Comparison of ENCODE assay signal across 12 mouse cellular contexts in genomic region chr11:51459569-51460043, GRCm38 (mm10).
DNase-seq lines count a peak whose midpoint lies in the region; ATAC-seq and TF ChIP-seq lines count a peak whose summit lies in the region.
"Had no signal": no experiment of that assay in that cellular context is flagged by ENCODE, and none has a peak within 500 bp of the region (broad histone marks: within the 10 kb centered on the region; RNA-seq: fewer than 3 reads in every experiment).

No protein-coding gene starts in this region.

- no peak overlapping the region for H3K4me3 ChIP-seq in heart, embryonic 14.5 days (ENCODE audit: control insufficient read depth in 1 of 2, insufficient read depth in 1 of 2, low read depth in 1 of 2, low read length in 2 of 2)
- H3K4me3 ChIP-seq in embryonic facial prominence, embryonic 12.5 days: no peak overlapping the region
- H3K4me3 ChIP-seq in hindbrain, postnatal 0 days (ENCODE audit: low read length): no peak overlapping the region

- peaks cover 86% of the 10 kb centered on the region for H3K27me3 ChIP-seq in heart, embryonic 14.5 days (ENCODE audit: control insufficient read depth, insufficient read depth, low read length)
- H3K27me3 ChIP-seq in embryonic facial prominence, embryonic 12.5 days: no peaks in the 10 kb centered on the region
- H3K27me3 ChIP-seq in hindbrain, postnatal 0 days (ENCODE audit: insufficient read depth, low read length): no peaks in the 10 kb centered on the region

- no peak for DNase-seq in heart, adult 9 months (ENCODE audit: low spot score in 2 of 2)
- peak; percentile 78 for DNase-seq in hindbrain, postnatal 0 days (ENCODE audit: low spot score)
- peak; percentile 52 for DNase-seq in neural tube, embryonic 10.5 days (ENCODE audit: extremely low spot score, low spot score)
- no peak for DNase-seq in urinary bladder, postnatal 25 days (ENCODE audit: low spot score)
- DNase-seq in spleen, postnatal 10 days (ENCODE audit: low spot score in 2 of 2): no peak
- no peak for DNase-seq in heart, adult 11 months
- DNase-seq: cerebellum, adult 8-10 months; gastrocnemius, postnatal 14 days; right cerebral cortex, postnatal 14 days had no signal

- 0 out of 2 replicates have a peak, but pooled peaks cover 4% of the 10 kb centered on the region for H3K9me3 ChIP-seq in heart, embryonic 14.5 days (ENCODE audit: control insufficient read depth, low read length)
- no peaks in the 10 kb centered on the region for H3K9me3 ChIP-seq in embryonic facial prominence, embryonic 12.5 days
- no peaks in the 10 kb centered on the region for H3K9me3 ChIP-seq in hindbrain, postnatal 0 days (ENCODE audit: low read length)

- H3K4me1 ChIP-seq in heart, embryonic 14.5 days (ENCODE audit: control insufficient read depth in 2 of 2, insufficient read depth in 2 of 2, low read length in 2 of 2): peaks cover 9 to 17% of the 10 kb centered on the region in 2 experiments
- peaks cover 15% of the 10 kb centered on the region for H3K4me1 ChIP-seq in embryonic facial prominence, embryonic 12.5 days
- H3K4me1 ChIP-seq in hindbrain, postnatal 0 days (ENCODE audit: insufficient read depth, low read length): peaks cover 14% of the 10 kb centered on the region

- H3K9ac ChIP-seq in heart, embryonic 14.5 days (ENCODE audit: low read length): no peak overlapping the region
- H3K9ac ChIP-seq in embryonic facial prominence, embryonic 12.5 days: no peak overlapping the region
- no peak overlapping the region for H3K9ac ChIP-seq in hindbrain, postnatal 0 days (replicated peaks; ENCODE audit: low read length)

- no peaks in the 10 kb centered on the region for H3K36me3 ChIP-seq in heart, embryonic 14.5 days (ENCODE audit: control insufficient read depth, insufficient read depth, low read length)
- H3K36me3 ChIP-seq in embryonic facial prominence, embryonic 12.5 days: no peaks in the 10 kb centered on the region
- no peaks in the 10 kb centered on the region for H3K36me3 ChIP-seq in hindbrain, postnatal 0 days (ENCODE audit: insufficient read depth, low read length)

- 0 out of 2 replicates have a peak, but pooled peaks have one; percentile 23 for ATAC-seq in heart, embryonic 14.5 days (ENCODE audit: insufficient number of reproducible peaks, insufficient read depth, low FRiP score, low read depth)
- no peak for ATAC-seq in embryonic facial prominence, embryonic 12.5 days (ENCODE audit: insufficient number of reproducible peaks, insufficient read depth, low FRiP score, low TSS enrichment)
- ATAC-seq in hindbrain, postnatal 0 days: peak; percentile 96
- ATAC-seq: CD4-positive, CD25-positive, alpha-beta regulatory T cell, adult 4 months had no signal

- no peak overlapping the region for H3K4me2 ChIP-seq in heart, embryonic 14.5 days (ENCODE audit: low read length)
- no peak overlapping the region for H3K4me2 ChIP-seq in embryonic facial prominence, embryonic 12.5 days (replicated peaks)
- H3K4me2 ChIP-seq in hindbrain, postnatal 0 days (ENCODE audit: low read depth, low read length): no peak overlapping the region

- no peak overlapping the region for H3K27ac ChIP-seq in heart, embryonic 14.5 days (replicated peaks in 1 of 2; ENCODE audit: control insufficient read depth in 1 of 2, insufficient read depth in 1 of 2, low read depth in 2 of 2, low read length in 2 of 2)
- H3K27ac ChIP-seq in embryonic facial prominence, embryonic 12.5 days: peak overlapping the region; percentile 73; the same call in 1 of the 2 replicates
- H3K27ac ChIP-seq in hindbrain, postnatal 0 days: peak overlapping the region; percentile 71

- 55% methylated on average over 8 of the region's 8 CpGs for WGBS in heart, embryonic 14.5 days
- WGBS in embryonic facial prominence, embryonic 12.5 days: 31% methylated on average over 8 of the region's 8 CpGs
- 16% methylated on average over 8 of the region's 8 CpGs for WGBS in hindbrain, postnatal 0 days

- no peak for TF ChIP-seq CTCF in hindbrain, postnatal 0 days (IDR thresholded peaks at IDR 0.05; ENCODE audit: low read depth)

Comparison
In these comparisons a context has a peak if more than half of its experiments do, and no peak if none do; other contexts are left out.
1. H3K27ac ChIP-seq: peak in embryonic facial prominence, embryonic 12.5 days (single experiment) and hindbrain, postnatal 0 days (single experiment); none in heart, embryonic 14.5 days (0 of 2).
2. DNase-seq: peak in hindbrain, postnatal 0 days (single experiment) and neural tube, embryonic 10.5 days (single experiment); none in heart, adult 9 months (0 of 2), urinary bladder, postnatal 25 days (single experiment), spleen, postnatal 10 days (0 of 2) and heart, adult 11 months (single experiment).